Mouse (Mus musculus): ENCODE data around the gene Gm6351. TPM values are rescaled to one million over a fixed set of nuclear protein-coding genes. Genes with fewer than 3 reads are reported as not detected.
"Not testable (repeated sequence)": the region's sequence is repeated elsewhere in the genome, so short reads cannot be mapped to it uniquely, and the experiment has no call there.

The Gm6351 gene
- total RNA-seq (2014; fragmentation: Nextera tagmentation), result not detected in 2 replicates
- not detected in 2 replicates for total RNA-seq (2017)

DNA sequence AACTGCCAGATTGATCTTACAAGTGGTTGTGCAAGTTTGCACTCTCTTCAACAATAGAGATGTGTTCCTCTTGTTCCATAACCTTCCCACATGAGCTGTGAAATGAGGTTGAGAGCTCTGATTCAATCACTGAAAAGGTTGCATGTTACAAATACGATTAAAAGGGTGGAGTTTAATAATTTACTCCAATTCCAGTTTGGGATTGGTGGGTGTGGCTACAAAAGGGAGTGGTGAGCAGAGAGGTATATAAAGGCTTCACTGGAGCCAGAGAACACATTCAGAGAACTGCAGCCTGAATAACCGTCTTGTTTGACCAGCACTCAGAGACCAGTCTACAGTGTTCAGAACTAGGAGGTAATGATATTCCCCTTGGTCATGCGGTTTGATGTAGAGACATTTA, at the start of gene Gm6351:
Gene Gm6351, plus strand, starts transcription at position 301 of the 400 bp plus-strand sequence.
- not testable (repeated sequence) for ATAC-seq (replicated peaks; ENCODE audit: low FRiP score, low TSS enrichment, poor library complexity, severe bottlenecking)

DNA sequence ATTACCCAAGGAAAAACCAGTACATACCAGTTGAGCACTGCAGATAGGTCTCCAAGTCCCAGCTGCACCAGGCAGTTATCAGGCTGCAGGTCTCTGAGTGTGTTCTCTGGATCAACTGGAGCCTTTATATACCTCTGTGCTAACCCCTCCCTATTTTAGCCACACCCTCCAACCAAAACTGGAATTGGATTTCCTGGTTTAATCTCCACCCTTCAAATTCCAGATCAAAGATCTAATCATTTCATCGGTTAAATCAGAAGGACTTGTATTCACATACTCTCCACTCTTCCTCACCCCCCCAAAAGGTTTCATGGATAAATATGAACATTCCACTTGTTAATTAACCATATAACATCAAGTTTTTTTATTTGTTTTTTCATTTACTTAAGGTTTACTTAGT, 5.7 kb upstream of the Gm6351 start, which contains the start of gene BC061212:
Gene BC061212, minus strand, starts transcription at position 101 of the 400 bp plus-strand sequence.
- ATAC-seq (replicated peaks; ENCODE audit: low FRiP score, low TSS enrichment, poor library complexity, severe bottlenecking), result not testable (repeated sequence)

Other genes starting within 250 kb of the Gm6351 start
- gene Gm7792, start 232.6 kb upstream of the Gm6351 start, total RNA-seq (2014; fragmentation: Nextera tagmentation), result not detected in 2 replicates
- not detected in 2 replicates for gene Gm7792, start 232.6 kb upstream of the Gm6351 start, total RNA-seq (2017)
- gene Gm16429, start 147.3 kb upstream of the Gm6351 start, total RNA-seq (2014; fragmentation: Nextera tagmentation), result not detected in 2 replicates
- not detected in 2 replicates for gene Gm16429, start 147.3 kb upstream of the Gm6351 start, total RNA-seq (2017)
- not detected in 2 replicates for gene BC061212, start 5.8 kb upstream of the Gm6351 start, total RNA-seq (2014; fragmentation: Nextera tagmentation)
- not detected in 2 replicates for gene BC061212, start 5.8 kb upstream of the Gm6351 start, total RNA-seq (2017)
- gene Gm3106, start 141.6 kb downstream of the Gm6351 start, total RNA-seq (2014; fragmentation: Nextera tagmentation), result not detected in 2 replicates
- not detected in 2 replicates for gene Gm3106, start 141.6 kb downstream of the Gm6351 start, total RNA-seq (2017)
- gene A430089I19Rik, start 230.4 kb downstream of the Gm6351 start, total RNA-seq (2014; fragmentation: Nextera tagmentation), result not detected in 2 replicates
- not detected in 2 replicates for gene A430089I19Rik, start 230.4 kb downstream of the Gm6351 start, total RNA-seq (2017)
- not detected in 2 replicates for gene Gm6502, start 238.1 kb downstream of the Gm6351 start, total RNA-seq (2014; fragmentation: Nextera tagmentation)
- gene Gm6502, start 238.1 kb downstream of the Gm6351 start, total RNA-seq (2017), result not detected in 2 replicates